Mouse (Mus musculus) adipocyte (in vitro differentiated cells): ENCODE results near the gene Fbl.
"Not testable (repeated sequence)": the region's sequence is repeated elsewhere in the genome, so short reads cannot be mapped to it uniquely, and the experiment has no call there.

ENCODE experiments used
- DNase-seq: peaks from one replicate; pipeline ENCODE4 v3.0.0-alpha.2; 2016; ENCODE audit warnings: low spot score

The Fbl gene

GRCm38 (mm10) chr7:28169489-28170422 lies at the start of gene Fbl:
Gene Fbl, plus strand, starts transcription at chr7:28169710.
- DNase-seq: peak; percentile 88

DNA sequence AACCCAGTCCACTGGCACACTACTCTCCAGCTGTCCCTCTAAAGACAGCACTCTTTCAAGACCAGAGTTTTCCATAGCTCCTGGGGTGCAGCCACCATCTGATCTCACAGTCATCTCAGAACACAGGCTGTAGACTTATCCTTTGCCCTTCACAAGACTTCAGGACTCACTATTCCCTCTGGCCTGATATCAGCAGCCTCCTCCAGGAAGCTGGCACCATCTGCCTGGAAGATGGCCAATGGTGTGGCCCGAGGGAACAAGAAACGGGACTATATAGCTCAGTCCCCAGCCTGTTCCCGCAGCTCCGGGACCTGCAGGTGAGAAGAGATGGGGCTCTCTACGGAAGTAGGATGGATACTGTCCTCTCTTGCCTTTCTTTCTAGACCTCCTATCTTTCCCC lies 40.3 kb upstream of the Fbl start, which contains the start of gene 9530053A07Rik:
Gene 9530053A07Rik, plus strand, starts transcription at position 301 of the 400 bp plus-strand sequence.
- DNase-seq: no peak

GRCm38 (mm10) chr7:28137613-28138012 lies 31.9 kb upstream of the Fbl start:
- DNase-seq: peak; percentile 54

DNA sequence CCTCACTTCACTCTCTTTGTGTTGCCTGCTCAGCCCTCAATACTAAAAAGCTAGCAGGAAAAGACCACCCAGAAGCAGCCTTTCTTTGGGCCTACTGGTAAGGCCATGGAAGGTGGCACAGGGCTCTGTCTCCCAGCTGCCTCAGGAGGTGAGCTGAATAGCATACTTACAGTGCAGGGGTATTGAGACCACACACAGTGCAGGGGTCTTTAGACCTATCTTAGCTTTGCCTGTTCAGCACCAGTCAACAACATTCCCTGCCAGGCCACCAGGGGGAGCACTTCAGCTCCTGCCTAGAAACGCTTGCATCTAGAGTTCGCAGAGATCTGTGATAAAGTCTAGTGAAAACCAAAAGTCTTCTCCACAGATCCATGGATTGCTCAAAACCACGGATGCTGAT lies 21.2 kb upstream of the Fbl start:
- DNase-seq: peak; percentile 62

DNA sequence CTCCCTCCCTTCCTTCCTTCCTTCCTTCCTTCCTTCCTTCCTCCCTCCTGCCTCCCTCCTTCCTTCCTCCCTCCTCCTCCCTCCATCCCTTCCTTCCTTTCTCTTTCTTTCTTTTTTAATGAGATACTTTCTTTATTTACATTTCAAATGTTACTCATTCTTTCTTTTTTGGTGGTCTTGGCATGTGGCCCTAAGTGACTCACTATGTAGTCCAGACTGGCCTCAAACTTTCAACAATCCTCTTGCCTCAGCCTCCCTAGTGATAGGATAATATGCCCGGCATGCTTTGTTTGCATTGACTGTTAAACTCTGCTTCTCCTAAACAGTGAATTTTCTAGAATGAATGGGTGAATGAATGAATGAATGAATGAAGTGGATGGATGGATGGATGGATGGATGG lies 19.7 kb upstream of the Fbl start:
- no peak for DNase-seq

GRCm38 (mm10) chr7:28151584-28152221 lies 17.8 kb upstream of the Fbl start:
- no peak for DNase-seq

GRCm38 (mm10) chr7:28153595-28153994 lies 15.9 kb upstream of the Fbl start:
- not testable (repeated sequence) for DNase-seq

GRCm38 (mm10) chr7:28159292-28159691 lies 10.2 kb upstream of the Fbl start:
- no peak for DNase-seq

- no peak for DNase-seq
These were observed 9.6 kb upstream of the Fbl start for GRCm38 (mm10) chr7:28159893-28160292.

GRCm38 (mm10) chr7:28161163-28161749 lies 8.3 kb upstream of the Fbl start:
- DNase-seq: no peak

- DNase-seq: no peak
These were observed 4.1 kb upstream of the Fbl start for GRCm38 (mm10) chr7:28165406-28165805.

DNA sequence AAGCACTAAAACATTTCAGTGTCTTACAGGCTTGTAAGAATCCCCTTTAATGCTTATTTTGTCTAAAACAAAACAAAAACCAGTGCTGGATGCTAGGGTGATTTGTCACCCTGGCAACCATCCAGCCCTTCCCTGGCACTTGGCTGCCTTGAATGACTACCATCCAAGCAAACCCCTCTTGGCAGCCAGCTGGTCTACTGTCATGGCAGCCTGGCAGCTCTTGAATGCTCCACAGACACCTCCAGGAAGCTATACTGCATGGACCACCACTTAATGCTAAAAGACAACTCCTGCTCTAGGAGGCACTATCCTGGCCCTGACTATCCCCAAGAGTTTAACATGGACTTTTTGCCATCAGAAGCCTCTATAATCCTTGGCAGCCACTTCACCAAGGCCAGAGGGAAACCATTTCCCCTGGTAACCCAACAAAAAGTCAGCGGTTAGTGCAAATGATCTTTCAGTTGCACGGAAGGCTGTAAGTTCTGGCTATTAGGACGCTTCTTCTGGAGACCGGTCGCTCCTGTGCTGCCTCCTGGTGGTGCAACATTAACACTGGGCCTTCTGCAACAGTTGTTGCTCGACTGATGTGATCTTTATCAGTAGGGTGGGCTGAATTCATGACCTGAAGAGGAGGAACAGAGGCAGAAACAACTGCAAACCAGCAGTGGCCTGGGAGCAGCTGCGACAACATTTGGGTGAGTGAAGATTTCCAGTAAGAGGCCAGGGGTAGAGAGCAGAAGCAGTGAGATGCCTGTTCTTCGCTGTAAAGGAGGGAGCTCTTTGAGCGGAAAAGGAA lies 992 bp upstream of the Fbl start:
- peak; percentile 82 for DNase-seq

- DNase-seq: no peak
These were observed 5.8 kb downstream of the Fbl start for GRCm38 (mm10) chr7:28175358-28175757.

DNA sequence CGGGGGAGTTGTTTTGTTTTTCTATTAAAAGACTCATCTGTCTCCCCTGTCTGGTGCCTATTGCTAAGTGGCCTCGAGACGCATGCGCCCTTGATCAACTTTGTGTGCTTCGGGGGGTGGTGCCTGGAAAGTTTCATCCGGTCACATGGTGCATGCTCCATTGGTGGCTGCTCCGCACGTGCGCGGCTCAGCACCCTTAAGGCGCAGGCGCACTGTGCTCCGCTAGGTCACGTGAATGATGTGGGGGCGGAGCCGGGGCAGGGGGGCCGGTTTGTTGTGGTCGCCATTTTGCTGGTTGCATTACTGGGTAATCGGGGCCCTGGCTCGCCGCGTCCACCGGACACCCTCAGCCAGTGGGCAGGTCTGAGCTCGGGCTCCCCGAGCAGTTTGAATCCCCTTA lies 9.7 kb downstream of the Fbl start, which contains the start of gene Dyrk1b:
Gene Dyrk1b, plus strand, starts transcription at position 242 of the 400 bp plus-strand sequence.
- DNase-seq: peak; percentile 98

DNA sequence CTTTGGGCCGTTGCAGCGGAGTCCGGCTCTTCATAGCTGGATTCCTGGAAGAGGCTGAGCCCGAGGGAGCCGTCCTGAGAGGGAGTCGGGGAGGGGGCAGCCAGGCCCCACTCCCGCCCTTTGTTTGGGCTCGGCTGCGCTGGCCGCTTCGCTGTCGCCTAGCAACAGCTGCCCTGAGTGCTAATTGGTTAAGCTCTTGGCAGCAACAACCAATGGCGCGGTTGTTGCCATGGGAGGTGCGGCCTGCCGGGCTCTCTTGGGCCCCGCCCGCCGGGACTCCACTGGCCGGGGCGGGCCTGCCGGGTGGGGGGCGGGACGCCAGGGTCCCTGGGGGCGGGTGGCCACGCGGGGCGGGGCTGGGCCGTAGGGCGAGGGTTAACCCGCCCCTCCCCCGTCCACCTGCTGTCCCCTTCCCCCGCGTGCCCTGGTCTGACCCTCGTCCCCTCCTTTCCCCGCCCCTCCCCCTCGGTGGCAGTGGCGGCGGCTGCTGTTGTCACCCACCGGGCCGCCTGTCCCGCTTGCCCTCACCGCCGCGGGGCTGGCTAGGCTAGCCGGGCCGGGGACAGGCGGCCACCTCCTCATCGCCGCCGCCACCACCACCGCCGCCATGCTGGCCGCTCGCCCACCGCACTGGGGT lies 10.3 kb downstream of the Fbl start:
- peak; percentile 95 for DNase-seq

GRCm38 (mm10) chr7:28180890-28181289 lies 11.4 kb downstream of the Fbl start:
- no peak for DNase-seq

- DNase-seq: no peak
These were observed 11.9 kb downstream of the Fbl start for GRCm38 (mm10) chr7:28181376-28181775.

GRCm38 (mm10) chr7:28182320-28182719 lies 12.8 kb downstream of the Fbl start:
- no peak for DNase-seq

DNA sequence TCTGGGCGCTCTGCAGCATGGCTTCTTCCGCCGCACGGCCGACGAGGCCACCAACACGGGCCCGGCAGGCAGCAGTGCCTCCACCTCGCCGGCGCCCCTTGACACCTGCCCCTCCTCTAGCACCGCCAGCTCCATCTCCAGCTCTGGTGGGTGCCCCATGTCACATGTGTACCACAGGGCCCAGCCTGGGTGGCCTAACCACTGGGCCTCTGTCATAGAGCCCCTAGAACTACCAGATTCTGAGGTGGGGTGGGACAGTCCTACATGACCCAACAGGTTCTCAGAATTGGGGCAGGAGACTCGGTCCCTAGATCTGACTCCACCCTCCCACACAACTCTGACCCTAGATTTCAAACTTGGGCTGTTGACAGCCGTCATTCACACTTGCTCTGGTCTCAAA lies 16.4 kb downstream of the Fbl start:
- DNase-seq: no peak

- DNase-seq: no peak
These were observed 17.1 kb downstream of the Fbl start for GRCm38 (mm10) chr7:28186631-28187030.

GRCm38 (mm10) chr7:28191489-28191888 lies 22.0 kb downstream of the Fbl start:
- DNase-seq: no peak
